Mouse (Mus musculus) heart, postnatal 0 days (tissue): ENCODE data around the gene Oxnad1. TPM values are rescaled to one million over a fixed set of nuclear protein-coding genes. Genes with fewer than 3 reads are reported as not detected.
"Not testable (repeated sequence)": the region's sequence is repeated elsewhere in the genome, so short reads cannot be mapped to it uniquely, and the experiment has no call there.

ENCODE experiments used
- ATAC-seq: fragments of 200-750 bp; cut with Nextera tagmentation; 2 replicates; pipeline ENCODE4 v1.8.0; 2017; ENCODE audit warnings: low read depth, moderate number of reproducible peaks, moderate library complexity; ENCODE audit not compliant: insufficient read depth
- DNase-seq: peaks from one replicate; pipeline ENCODE4 v3.0.0-alpha.2; 2016; ENCODE audit warnings: low spot score
- H3K27ac ChIP-seq: fragments of 300-500 bp; sonication (generic); 2 replicates; pipeline ENCODE4 v1.5.1; 2014; ENCODE audit warnings: low read depth, mild to moderate bottlenecking
- H3K27me3 ChIP-seq: fragments of 300-500 bp; sonication (generic); 2 replicates; pipeline ENCODE4 v1.6.1; 2014; ENCODE audit warnings: low read length, mixed read lengths; ENCODE audit not compliant: control insufficient read depth, insufficient read depth
- H3K36me3 ChIP-seq: fragments of 300-500 bp; sonication (generic); replicated peaks from 2 replicates; pipeline ENCODE4 v1.6.1; 2014; ENCODE audit warnings: low read length, mixed read lengths; ENCODE audit not compliant: control insufficient read depth, insufficient read depth
- H3K4me1 ChIP-seq: fragments of 300-500 bp; sonication (generic); 2 replicates; pipeline ENCODE4 v1.6.1; 2014; ENCODE audit warnings: antibody characterized with exemption; ENCODE audit not compliant: control insufficient read depth, insufficient read depth
- H3K4me2 ChIP-seq: fragments of 300-500 bp; sonication (generic); 2 replicates; pipeline ENCODE4 v1.6.1; 2014; ENCODE audit warnings: low read depth, mild to moderate bottlenecking, low read length, moderate library complexity
- H3K4me3 ChIP-seq: fragments of 300-500 bp; sonication (generic); 2 replicates; pipeline ENCODE4 v1.5.1; 2014; ENCODE audit warnings: low read depth, low read length
- H3K9ac ChIP-seq: fragments of 300-500 bp; sonication (generic); replicated peaks from 2 replicates; pipeline ENCODE4 v1.6.1; 2014; ENCODE audit warnings: low read depth, low read length, mixed read lengths
- H3K9me3 ChIP-seq: fragments of 300-500 bp; sonication (generic); replicated peaks from 2 replicates; pipeline ENCODE4 v1.6.1; 2016; ENCODE audit warnings: low read length; ENCODE audit not compliant: control insufficient read depth
- CTCF ChIP-seq: IDR thresholded peaks from 2 replicates; pipeline ENCODE4 v1.5.1; 2016; ENCODE audit warnings: antibody characterized with exemption, control low read depth, low read depth
- EP300 ChIP-seq: IDR thresholded peaks from 2 replicates; pipeline ENCODE4 v1.6.1; 2016; ENCODE audit warnings: antibody characterized with exemption, low read depth
- WGBS: fragments of 180-500 bp; shearing (Covaris S2); extraction: QIAGEN DNeasy Blood & Tissue Kit; methylation state at CpG from one replicate; pipeline ENCODE4 v1.1.7; 2014; 5-methylcytosine and 5-hydroxymethylcytosine counted together
- polyA plus RNA-seq: library from polyadenylated mRNA; unstranded; fragments of >200 nt; fragmentation: Nextera tagmentation; extraction: Ambion mirVana; gene quantifications from 2 replicates; pipeline ENCODE4 v1.2.1, GENCODE M21; 2015
- total RNA-seq: library from RNA; depleted of rRNA; stranded (reverse); fragments of >200 nt; gene quantifications from 2 replicates; pipeline ENCODE4 v1.2.3, GENCODE M21; 2014; ENCODE audit warnings: low replicate concordance

The Oxnad1 gene
- total and polyA plus RNA-seq, 2 experiments from 2014 or later = 48.4 to 85.5 TPM

DNA sequence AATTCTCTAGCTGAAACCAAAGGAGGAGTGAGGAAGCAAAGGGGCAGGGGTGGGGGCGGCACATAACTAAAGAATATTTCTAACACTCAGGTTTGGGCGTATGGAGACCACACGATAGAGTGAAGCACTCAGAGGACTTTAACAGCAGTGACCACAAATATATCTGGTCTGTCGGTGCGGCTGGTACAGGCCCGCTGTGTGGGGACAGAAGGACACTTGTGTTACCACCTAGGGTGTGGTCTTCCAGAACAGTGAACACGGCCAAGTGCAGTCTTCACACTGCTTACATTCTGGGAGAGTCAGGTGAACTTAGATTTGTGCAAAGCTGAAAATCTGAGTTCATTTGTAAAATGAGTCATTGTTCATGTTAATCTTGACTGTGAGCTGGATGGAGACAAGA lies 12.5 kb downstream of the Oxnad1 start:
- Histone ChIP-seq H3K4me3 (no peak overlapping the region), H3K9ac (no peak overlapping the region), H3K27me3 (no peaks in the 10 kb centered on the region), H3K4me1 (peaks cover 7% of the 10 kb centered on the region; the same call in 1 of the 2 replicates), H3K9me3 (no peaks in the 10 kb centered on the region), H3K4me2 (no peak overlapping the region), H3K36me3 (peaks cover 83% of the 10 kb centered on the region), H3K27ac (no peak overlapping the region)
- DNase-seq (no peak), ATAC-seq (no peak)
- TF ChIP-seq EP300 (no peak), CTCF (no peak)
- 92% methylated on average over 7 of the region's 7 CpGs for WGBS

- WGBS = 91% methylated on average over 3 of the region's 3 CpGs
- H3K9ac ChIP-seq = no peak overlapping the region
- H3K36me3 ChIP-seq = peaks cover 87% of the 10 kb centered on the region
- H3K4me3 ChIP-seq = no peak overlapping the region
- DNase-seq = no peak
- no peaks in the 10 kb centered on the region for H3K4me1 ChIP-seq
- ATAC-seq = no peak
- TF ChIP-seq CTCF = no peak
- no peak for TF ChIP-seq EP300
- H3K27ac ChIP-seq = no peak overlapping the region
- H3K27me3 ChIP-seq = no peaks in the 10 kb centered on the region
- H3K9me3 ChIP-seq = no peaks in the 10 kb centered on the region
- no peak overlapping the region for H3K4me2 ChIP-seq
Measured at GRCm38 (mm10) chr14:32098951-32099350, 13.8 kb downstream of the Oxnad1 start.

GRCm38 (mm10) chr14:32103556-32103955 lies 18.4 kb downstream of the Oxnad1 start:
- 83% methylated on average over 4 of the region's 4 CpGs for WGBS
- no peaks in the 10 kb centered on the region for H3K27me3 ChIP-seq
- ATAC-seq = no peak

GRCm38 (mm10) chr14:32105663-32106062 lies 20.5 kb downstream of the Oxnad1 start:
- H3K36me3 ChIP-seq = peaks cover 26% of the 10 kb centered on the region
- whole genome bisulfite sequencing = 34% methylated on average over 7 of the region's 7 CpGs
- H3K9me3 ChIP-seq = no peaks in the 10 kb centered on the region
- no peak overlapping the region for H3K4me2 ChIP-seq
- H3K27ac ChIP-seq = no peak overlapping the region
- DNase-seq = no peak
- ATAC-seq = peak; percentile 4; the same call in 1 of the 2 replicates
- TF ChIP-seq EP300 (no peak), CTCF (no peak)
- H3K9ac ChIP-seq = no peak overlapping the region
- no peak overlapping the region for H3K4me3 ChIP-seq
- no peaks in the 10 kb centered on the region for H3K27me3 ChIP-seq
- no peaks in the 10 kb centered on the region for H3K4me1 ChIP-seq

More at GRCm38 (mm10) chr14:32103556-32103955, 18.4 kb downstream of the Oxnad1 start:
- no peaks in the 10 kb centered on the region for H3K9me3 ChIP-seq
- no peaks in the 10 kb centered on the region for H3K4me1 ChIP-seq
- no peak overlapping the region for H3K9ac ChIP-seq
- DNase-seq = no peak
- H3K27ac ChIP-seq = no peak overlapping the region
- no peak overlapping the region for H3K4me2 ChIP-seq
- peaks cover 47% of the 10 kb centered on the region for H3K36me3 ChIP-seq
- H3K4me3 ChIP-seq = no peak overlapping the region
- TF ChIP-seq CTCF (no peak), EP300 (no peak)

DNA sequence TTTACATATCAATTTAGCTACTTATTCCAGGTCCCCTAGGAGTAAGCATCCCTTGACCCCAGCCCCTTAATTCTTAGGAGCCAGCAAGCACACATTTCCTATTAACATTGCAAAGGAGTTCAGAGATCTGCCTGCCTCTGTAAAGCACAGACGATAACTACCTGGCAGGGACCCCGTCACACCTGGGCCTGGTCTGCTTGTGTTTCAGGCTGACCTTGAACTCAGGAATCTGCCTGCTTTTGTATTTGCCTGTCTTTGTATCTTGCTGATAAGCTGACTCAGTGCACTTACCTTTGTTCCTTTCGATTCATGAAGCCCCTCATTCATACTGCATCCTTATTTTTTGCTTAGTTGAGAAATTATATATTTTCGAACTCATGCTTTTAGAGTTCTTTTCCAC lies 21.7 kb downstream of the Oxnad1 start:
- no peaks in the 10 kb centered on the region for H3K27me3 ChIP-seq
- WGBS = 86% methylated on average over 4 of the region's 4 CpGs
- DNase-seq = no peak
- H3K4me3 ChIP-seq = no peak overlapping the region
- H3K9ac ChIP-seq = no peak overlapping the region
- H3K9me3 ChIP-seq = no peaks in the 10 kb centered on the region
- H3K4me2 ChIP-seq = no peak overlapping the region
- ATAC-seq = no peak
- H3K27ac ChIP-seq = no peak overlapping the region
- H3K4me1 ChIP-seq = no peaks in the 10 kb centered on the region
- H3K36me3 ChIP-seq = peaks cover 21% of the 10 kb centered on the region
- no peak for TF ChIP-seq EP300
- TF ChIP-seq CTCF = no peak

GRCm38 (mm10) chr14:32112124-32112523 lies 26.9 kb downstream of the Oxnad1 start:
- H3K27me3 ChIP-seq, H3K4me2 ChIP-seq, H3K4me3 ChIP-seq, H3K9me3 ChIP-seq, DNase-seq, H3K27ac ChIP-seq, ATAC-seq, H3K9ac ChIP-seq, H3K36me3 ChIP-seq, H3K4me1 ChIP-seq: not testable (repeated sequence)
- 91% methylated on average over 10 of the region's 10 CpGs for WGBS
